Mouse (Mus musculus): ENCODE measurements around the gene Dact1.

- TF ChIP-seq CTCF (IDR thresholded peaks at IDR 0.05; ENCODE audit: extremely low read depth, insufficient read depth, low read length) (no peak), POLR2A (IDR thresholded peaks at IDR 0.05; ENCODE audit: extremely low read depth, insufficient read depth, low read length) (no peak)
These were observed 8.6 kb downstream of the Dact1 start for GRCm38 (mm10) chr12:71318239-71318638.

All from cortical plate, adult 2 months (tissue).